Mouse (Mus musculus): Measurements from ENCODE around the gene Large1.
"Not testable (repeated sequence)": the region's sequence is repeated elsewhere in the genome, so short reads cannot be mapped to it uniquely, and the experiment has no call there.

Large1 gene

GRCm38 (mm10) chr8:73291630-73292029 lies 61.7 kb downstream of the Large1 start:
- no peak for DNase-seq

DNA sequence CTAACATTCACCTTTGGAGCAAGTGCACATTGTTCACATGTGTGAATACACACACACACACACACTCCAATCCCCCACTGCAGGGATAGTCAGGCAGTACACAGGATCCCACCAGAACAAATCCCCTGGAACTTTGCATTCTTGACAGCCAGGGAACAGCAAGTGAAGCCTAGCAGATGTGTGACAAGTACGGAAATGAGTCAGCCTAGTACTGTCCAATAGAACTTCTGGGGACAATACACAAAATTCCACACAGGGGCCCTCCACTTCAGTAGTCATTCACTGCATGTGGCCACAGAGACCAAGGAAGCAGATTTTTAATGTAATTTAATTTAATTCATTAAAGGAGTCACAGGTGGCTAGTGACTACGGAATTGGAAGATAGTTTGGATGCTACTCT lies 62.7 kb downstream of the Large1 start:
- DNase-seq = no peak

DNA sequence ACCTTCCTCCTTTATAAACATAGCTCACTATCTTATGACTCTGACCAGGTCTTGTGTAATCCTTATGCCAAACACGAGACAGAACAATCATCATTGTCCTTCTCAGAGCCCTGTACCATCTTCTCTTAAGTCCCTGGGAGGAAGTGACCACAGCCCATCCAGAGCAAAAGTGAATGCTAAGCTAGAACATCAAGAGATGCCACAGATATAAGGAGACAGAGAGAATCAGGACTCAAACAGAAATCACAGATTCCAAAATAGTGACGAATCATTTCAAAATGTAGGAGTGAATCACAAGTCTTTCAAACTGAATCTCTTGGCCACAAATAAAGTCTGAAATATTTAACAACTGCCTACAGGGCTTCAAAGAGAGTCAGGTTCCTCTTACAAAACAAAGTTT lies 63.5 kb downstream of the Large1 start:
- DNase-seq = no peak

- DNase-seq = no peak
Measured at GRCm38 (mm10) chr8:73281996-73282395, 71.3 kb downstream of the Large1 start.

GRCm38 (mm10) chr8:73276015-73276414 lies 77.3 kb downstream of the Large1 start:
- DNase-seq = no peak

- DNase-seq = not testable (repeated sequence)
Measured at GRCm38 (mm10) chr8:73275445-73275844, 77.9 kb downstream of the Large1 start.

GRCm38 (mm10) chr8:73273150-73273549 lies 80.2 kb downstream of the Large1 start:
- DNase-seq = no peak

- DNase-seq = no peak
Measured at GRCm38 (mm10) chr8:73270991-73271390, 82.3 kb downstream of the Large1 start.

DNA sequence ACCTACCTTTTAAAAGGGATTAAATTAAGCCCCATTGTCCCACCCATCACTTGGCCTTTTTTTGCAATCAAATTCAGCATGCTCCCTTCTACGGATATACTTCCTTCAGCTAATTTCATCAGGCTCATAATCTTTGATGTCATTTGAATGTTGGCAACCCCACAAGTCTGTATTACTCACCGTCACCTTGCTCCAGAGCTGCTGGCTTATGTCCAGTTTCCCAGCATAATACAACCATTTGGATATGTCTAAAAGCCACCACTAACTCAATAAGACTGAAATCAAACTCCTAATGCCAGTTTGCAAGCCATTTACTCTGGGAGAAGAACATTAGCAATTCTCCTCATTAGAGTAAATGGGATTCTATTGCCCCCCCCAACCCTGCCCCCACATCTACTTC lies 95.4 kb downstream of the Large1 start:
- no peak for DNase-seq

- no peak for DNase-seq
Measured at GRCm38 (mm10) chr8:73244186-73244585, 109.2 kb downstream of the Large1 start.

GRCm38 (mm10) chr8:73242066-73242465 lies 111.3 kb downstream of the Large1 start:
- DNase-seq = no peak

GRCm38 (mm10) chr8:73234209-73234608 lies 119.1 kb downstream of the Large1 start:
- no peak for DNase-seq

DNA sequence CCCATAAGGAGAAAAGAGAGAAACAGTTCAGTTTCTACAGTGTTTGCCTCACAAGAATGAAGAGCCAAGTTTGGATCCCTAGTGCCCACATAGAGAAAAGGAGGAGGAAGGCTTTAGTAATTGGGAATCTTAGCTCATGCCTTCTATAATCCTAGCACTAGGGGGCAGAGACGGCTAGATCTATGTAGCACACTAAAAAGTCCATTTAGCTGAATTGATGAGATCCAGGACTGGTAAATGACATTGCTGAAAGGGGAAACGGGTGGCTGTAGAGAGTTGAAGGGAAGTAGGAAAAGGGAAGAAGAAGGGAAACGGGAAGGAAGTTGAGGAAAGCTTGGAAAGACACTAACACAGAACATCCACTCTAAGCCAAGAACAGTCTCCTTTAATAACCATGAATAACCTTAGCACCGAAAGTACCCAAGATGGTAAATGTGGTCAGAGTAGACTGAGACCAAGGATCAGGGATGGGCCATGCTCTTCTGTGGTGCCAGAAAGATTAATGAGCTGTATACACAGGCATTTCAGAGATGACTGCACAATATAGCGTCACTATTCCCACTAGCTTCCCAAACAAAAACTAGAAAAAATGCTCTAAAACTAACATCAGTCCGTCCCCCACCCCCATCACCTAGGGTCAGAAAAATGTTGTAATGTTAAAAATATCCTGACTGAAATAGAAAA lies 119.8 kb downstream of the Large1 start:
- DNase-seq = peak; percentile 68

GRCm38 (mm10) chr8:73226841-73227240 lies 126.5 kb downstream of the Large1 start:
- DNase-seq = no peak

- no peak for DNase-seq
Measured at GRCm38 (mm10) chr8:73225654-73226053, 127.7 kb downstream of the Large1 start.

GRCm38 (mm10) chr8:73219178-73219811 lies 134.0 kb downstream of the Large1 start:
- DNase-seq = no peak

DNA sequence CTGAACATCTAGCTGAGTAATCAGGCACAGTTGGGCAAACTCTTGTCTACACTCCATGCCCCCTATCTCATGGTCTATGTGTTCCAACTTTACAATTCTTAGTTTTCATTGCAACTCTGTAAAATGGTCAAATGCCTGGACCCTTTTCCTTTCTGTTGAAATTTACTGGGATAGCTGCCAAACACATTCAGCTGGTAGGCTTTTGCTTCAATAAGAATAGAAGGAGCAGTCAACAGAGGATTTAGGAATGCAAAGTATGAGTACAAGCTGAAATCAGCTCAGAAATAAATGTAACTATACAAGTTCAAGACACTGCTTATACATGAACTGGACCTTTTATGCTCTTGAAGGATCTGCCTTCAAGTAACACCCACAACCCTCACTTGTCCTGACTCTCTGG lies 146.5 kb downstream of the Large1 start:
- no peak for DNase-seq

GRCm38 (mm10) chr8:73201854-73202253 lies 151.5 kb downstream of the Large1 start:
- no peak for DNase-seq

- DNase-seq = no peak
Measured at GRCm38 (mm10) chr8:73197714-73198113, 155.6 kb downstream of the Large1 start.

- DNase-seq = no peak
Measured at GRCm38 (mm10) chr8:73188684-73189083, 164.7 kb downstream of the Large1 start.

GRCm38 (mm10) chr8:73187381-73187780 lies 166.0 kb downstream of the Large1 start:
- no peak for DNase-seq

- peak; percentile 7 for DNase-seq
Measured at GRCm38 (mm10) chr8:73178434-73178833, 174.9 kb downstream of the Large1 start.

DNA sequence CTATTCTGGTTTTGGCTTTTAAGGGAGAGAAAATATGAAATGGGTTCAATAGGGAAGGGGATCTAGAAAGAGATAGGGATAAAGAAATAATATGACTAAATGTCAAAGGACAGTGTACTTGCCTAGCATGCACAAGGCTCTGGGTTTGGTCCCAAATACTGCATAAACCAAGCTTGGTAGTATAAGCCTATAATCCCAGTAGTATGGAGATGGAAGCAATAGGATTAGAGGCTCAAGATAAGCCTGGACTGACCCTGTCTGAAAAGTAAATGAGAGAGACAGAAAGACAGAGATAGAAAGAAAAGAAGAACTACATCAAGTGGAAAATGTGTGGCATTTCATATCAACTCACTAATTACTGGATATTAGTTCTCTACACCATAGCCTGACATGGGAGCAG lies 180.7 kb downstream of the Large1 start:
- DNase-seq = no peak

DNA sequence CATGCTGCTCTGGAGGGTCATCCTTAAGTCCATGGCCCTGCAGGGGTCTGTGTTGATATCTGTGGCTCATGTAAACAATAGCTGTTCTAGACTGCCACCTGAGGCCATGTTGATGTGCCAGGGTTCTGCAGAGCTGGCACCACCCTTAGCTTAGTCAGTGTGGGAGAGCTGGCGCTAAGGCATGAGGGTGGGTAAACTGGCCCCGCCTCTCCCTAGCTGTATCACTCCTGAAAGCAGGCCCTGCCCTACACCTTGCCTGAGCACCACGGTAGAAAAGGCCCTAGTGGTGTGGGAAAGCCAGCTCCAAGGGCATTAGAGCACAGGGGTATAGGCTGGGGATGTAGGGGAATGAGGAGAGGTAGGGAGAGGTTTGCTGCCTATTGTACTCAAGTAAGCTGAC lies 191.3 kb downstream of the Large1 start:
- no peak for DNase-seq

- no peak for DNase-seq
Measured at GRCm38 (mm10) chr8:73161564-73161963, 191.8 kb downstream of the Large1 start.
